Mouse (Mus musculus) heart, embryonic 12.5 days (tissue): ENCODE data around the gene Actr5. TPM values are rescaled to one million over a fixed set of nuclear protein-coding genes. Genes with fewer than 3 reads are reported as not detected.

Source experiments
- ATAC-seq: fragments of 200-750 bp; cut with Nextera tagmentation; 2 replicates; pipeline ENCODE4 v1.8.0; 2017; ENCODE audit warnings: moderate TSS enrichment, moderate library complexity; ENCODE audit not compliant: insufficient number of reproducible peaks, low FRiP score
- H3K27ac ChIP-seq: fragments of 300-500 bp; sonication (generic); 2 replicates; pipeline ENCODE4 v1.5.1; 2016; ENCODE audit warnings: mild to moderate bottlenecking, moderate library complexity; ENCODE audit not compliant: poor library complexity, severe bottlenecking
- H3K27me3 ChIP-seq: fragments of 300-500 bp; sonication (generic); replicated peaks from 2 replicates; pipeline ENCODE4 v1.6.1; 2016; ENCODE audit warnings: mild to moderate bottlenecking, moderate library complexity
- H3K36me3 ChIP-seq: fragments of 300-500 bp; sonication (generic); 2 replicates; pipeline ENCODE4 v1.6.1; 2016; ENCODE audit warnings: mild to moderate bottlenecking, moderate library complexity
- H3K4me1 ChIP-seq: fragments of 300-500 bp; sonication (generic); replicated peaks from 2 replicates; pipeline ENCODE4 v1.6.1; 2016; ENCODE audit warnings: mild to moderate bottlenecking
- H3K4me2 ChIP-seq: fragments of 300-500 bp; sonication (generic); 2 replicates; pipeline ENCODE4 v1.6.1; 2016; ENCODE audit warnings: mild to moderate bottlenecking, moderate library complexity
- H3K4me3 ChIP-seq: fragments of 300-500 bp; sonication (generic); 2 replicates; pipeline ENCODE4 v1.5.1; 2016; ENCODE audit warnings: mild to moderate bottlenecking
- H3K9ac ChIP-seq: fragments of 300-500 bp; sonication (generic); 2 replicates; pipeline ENCODE4 v1.6.1; 2016; ENCODE audit warnings: mild to moderate bottlenecking, moderate library complexity
- H3K9me3 ChIP-seq: fragments of 300-500 bp; sonication (generic); replicated peaks from 2 replicates; pipeline ENCODE4 v1.6.1; 2016; ENCODE audit warnings: mild to moderate bottlenecking, moderate library complexity
- WGBS: fragments of 180-500 bp; shearing (Covaris S2); methylation state at CpG from one replicate; pipeline ENCODE4 v1.1.7; 2016; 5-methylcytosine and 5-hydroxymethylcytosine counted together
- polyA plus RNA-seq: library from polyadenylated mRNA; unstranded; fragments of >200 nt; fragmentation: Nextera tagmentation; extraction: Ambion mirVana; gene quantifications from 2 replicates; pipeline ENCODE4 v1.2.1, GENCODE M21; 2016

The Actr5 gene
- polyA plus RNA-seq, 1 experiment from 2014 or later = 10.1 TPM

GRCm38 (mm10) chr2:158651159-158651908 is 26.6 kb downstream of the Actr5 start:
- Histone ChIP-seq H3K27ac (no peak overlapping the region), H3K27me3 (no peaks in the 10 kb centered on the region), H3K36me3 (no peaks in the 10 kb centered on the region), H3K4me1 (peaks cover 12% of the 10 kb centered on the region), H3K9ac (no peak overlapping the region), H3K4me2 (no peak overlapping the region), H3K4me3 (no peak overlapping the region), H3K9me3 (no peaks in the 10 kb centered on the region)
- 52% methylated on average over 7 of the region's 7 CpGs for WGBS
- no peak for ATAC-seq

DNA sequence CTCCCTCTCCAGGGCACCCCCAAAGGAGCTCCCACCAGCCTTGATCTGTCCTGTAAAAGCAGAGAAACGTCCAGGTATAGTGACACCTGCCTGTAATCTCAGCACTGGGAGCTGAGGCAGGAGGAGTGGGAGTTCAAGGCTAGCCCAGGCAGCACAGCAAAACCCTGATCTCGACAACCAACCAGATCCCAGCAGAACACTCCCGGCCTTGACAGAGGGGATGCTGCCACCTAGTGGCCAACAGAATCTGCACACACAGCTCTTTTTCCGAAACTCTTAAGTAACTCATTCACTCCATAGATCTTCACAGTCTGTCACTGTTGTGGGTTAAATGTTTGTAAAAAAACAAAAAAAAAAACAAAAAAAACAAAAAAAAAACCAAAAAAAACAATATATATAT is 28.3 kb downstream of the Actr5 start:
- H3K4me2 ChIP-seq = no peak overlapping the region
- 0 out of 2 replicates have a peak, but pooled peaks have one; percentile 17 for ATAC-seq
- no peaks in the 10 kb centered on the region for H3K27me3 ChIP-seq
- WGBS = 8% methylated on average over 4 of the region's 4 CpGs
- no peak overlapping the region for H3K4me3 ChIP-seq
- H3K27ac ChIP-seq = no peak overlapping the region
- no peak overlapping the region for H3K9ac ChIP-seq
- no peaks in the 10 kb centered on the region for H3K36me3 ChIP-seq
- H3K4me1 ChIP-seq = peaks cover 12% of the 10 kb centered on the region
- no peaks in the 10 kb centered on the region; the same call in 1 of the 2 replicates for H3K9me3 ChIP-seq

DNA sequence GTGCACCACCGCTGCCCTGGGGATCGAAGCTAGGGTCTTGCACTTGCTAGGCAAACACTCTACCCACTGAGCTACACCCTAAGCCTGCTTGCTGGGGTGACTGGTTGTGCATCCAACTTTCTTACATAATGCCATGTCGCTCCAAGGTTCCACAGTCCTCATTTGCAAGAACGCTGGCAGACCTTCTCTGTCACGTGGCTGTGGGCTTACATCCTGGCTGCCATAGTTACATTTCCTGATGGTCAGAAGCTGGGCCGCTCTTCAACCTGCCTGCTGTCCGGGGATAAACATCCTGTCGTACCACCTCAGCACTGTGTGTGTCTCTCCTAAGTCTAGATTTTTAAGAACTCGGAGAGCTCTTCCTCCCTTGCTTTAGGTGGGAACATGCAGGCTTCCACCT is 30.0 kb downstream of the Actr5 start:
- H3K4me1 ChIP-seq = peaks cover 18% of the 10 kb centered on the region
- ATAC-seq = no peak
- H3K9me3 ChIP-seq = no peaks in the 10 kb centered on the region; the same call in 1 of the 2 replicates
- 67% methylated on average over 9 of the region's 9 CpGs for WGBS
- no peak overlapping the region for H3K4me2 ChIP-seq
- H3K4me3 ChIP-seq = no peak overlapping the region
- H3K27me3 ChIP-seq = no peaks in the 10 kb centered on the region
- no peaks in the 10 kb centered on the region for H3K36me3 ChIP-seq
- no peak overlapping the region for H3K27ac ChIP-seq
- H3K9ac ChIP-seq = no peak overlapping the region

- no peak overlapping the region for H3K4me3 ChIP-seq
- 72% methylated on average over 4 of the region's 4 CpGs for WGBS
Measured at GRCm38 (mm10) chr2:158655806-158656205, 31.1 kb downstream of the Actr5 start.

DNA sequence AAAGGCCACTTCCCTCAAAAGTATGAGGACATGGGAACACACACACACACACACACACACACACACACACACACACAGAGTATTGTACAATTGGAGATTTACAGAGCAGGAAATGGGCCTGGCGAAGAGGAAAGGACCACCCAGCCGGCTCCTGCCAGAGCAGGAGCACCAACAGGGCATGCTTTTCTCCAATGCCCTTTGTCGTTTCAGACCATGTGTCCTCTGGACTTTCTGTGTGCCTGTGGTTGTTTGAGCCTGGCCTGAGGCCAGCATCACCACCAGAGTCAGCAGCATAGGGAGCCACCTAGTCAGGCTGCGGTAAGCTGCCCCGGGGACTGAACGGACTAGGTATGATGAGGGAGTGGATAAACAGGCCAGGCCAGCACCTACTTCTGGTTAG is 34.1 kb downstream of the Actr5 start:
- H3K27me3 ChIP-seq = no peaks in the 10 kb centered on the region
- H3K9me3 ChIP-seq = no peaks in the 10 kb centered on the region; the same call in 1 of the 2 replicates
- H3K9ac ChIP-seq = no peak overlapping the region
- 39% methylated on average over 6 of the region's 6 CpGs for WGBS
- no peaks in the 10 kb centered on the region for H3K36me3 ChIP-seq
- H3K4me3 ChIP-seq = no peak overlapping the region
- no peak overlapping the region for H3K4me2 ChIP-seq
- peaks cover 6% of the 10 kb centered on the region for H3K4me1 ChIP-seq
- peak; percentile 65 for ATAC-seq
- no peak overlapping the region for H3K27ac ChIP-seq

More at GRCm38 (mm10) chr2:158655806-158656205, 31.1 kb downstream of the Actr5 start:
- Histone ChIP-seq H3K27me3 (no peaks in the 10 kb centered on the region), H3K36me3 (no peaks in the 10 kb centered on the region), H3K9ac (no peak overlapping the region), H3K27ac (no peak overlapping the region), H3K4me1 (peaks cover 18% of the 10 kb centered on the region), H3K9me3 (no peaks in the 10 kb centered on the region; the same call in 1 of the 2 replicates), H3K4me2 (no peak overlapping the region)
- ATAC-seq = no peak

DNA sequence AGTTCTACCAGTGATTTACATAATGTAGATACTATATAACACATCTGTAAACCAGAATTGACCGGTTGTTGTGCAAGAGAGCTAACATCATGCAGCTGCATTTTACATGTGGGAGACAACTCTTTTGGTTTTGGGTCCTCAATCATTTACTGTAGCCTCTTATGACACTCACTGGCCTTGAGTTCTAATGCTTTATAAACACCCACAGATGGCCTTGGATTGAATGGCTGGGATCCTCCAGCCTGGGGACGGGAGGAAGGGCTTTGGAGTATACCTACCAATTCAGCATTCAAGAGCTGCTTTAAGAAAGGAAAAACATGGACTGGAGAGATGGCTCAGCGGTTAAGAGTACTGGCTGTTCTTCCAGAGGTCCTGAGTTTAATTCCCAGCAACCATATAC is 34.7 kb downstream of the Actr5 start:
- ATAC-seq = no peak
- Histone ChIP-seq H3K27me3 (no peaks in the 10 kb centered on the region), H3K9me3 (no peaks in the 10 kb centered on the region; the same call in 1 of the 2 replicates), H3K4me2 (no peak overlapping the region), H3K4me1 (peaks cover 6% of the 10 kb centered on the region), H3K4me3 (no peak overlapping the region), H3K27ac (no peak overlapping the region), H3K36me3 (no peaks in the 10 kb centered on the region), H3K9ac (no peak overlapping the region)
- WGBS = 78% methylated on average over 3 of the region's 3 CpGs

- Histone ChIP-seq H3K4me1 (peaks cover 43% of the 10 kb centered on the region), H3K4me3 (no peak within 1 kb of the TSS), H3K9me3 (no peaks in the 10 kb centered on the region), H3K4me2 (no peak within 1 kb of the TSS), H3K27me3 (peaks cover 44% of the 10 kb centered on the region), H3K9ac (no peak within 1 kb of the TSS), H3K36me3 (no peaks in the 10 kb centered on the region), H3K27ac (no peak within 1 kb of the TSS)
- ATAC-seq = no peak
- WGBS = 54% methylated on average over 4 of the region's 4 CpGs
Measured at GRCm38 (mm10) chr2:158665098-158665497, 40.4 kb downstream of the Actr5 start, which contains the start of gene Ppp1r16b. Ppp1r16b (plus strand) TSS chr2:158665398.

- Histone ChIP-seq H3K4me2 (peak overlapping the region; percentile 93; the same call in 1 of the 2 replicates), H3K4me3 (no peak overlapping the region), H3K27ac (no peak overlapping the region; the same call in 1 of the 2 replicates), H3K4me1 (peaks cover 45% of the 10 kb centered on the region), H3K36me3 (no peaks in the 10 kb centered on the region), H3K27me3 (peaks cover 52% of the 10 kb centered on the region), H3K9ac (no peak overlapping the region), H3K9me3 (no peaks in the 10 kb centered on the region)
- no peak for ATAC-seq
- 34% methylated on average over 13 of the region's 13 CpGs for WGBS
Measured at GRCm38 (mm10) chr2:158666071-158666800, 41.5 kb downstream of the Actr5 start.

DNA sequence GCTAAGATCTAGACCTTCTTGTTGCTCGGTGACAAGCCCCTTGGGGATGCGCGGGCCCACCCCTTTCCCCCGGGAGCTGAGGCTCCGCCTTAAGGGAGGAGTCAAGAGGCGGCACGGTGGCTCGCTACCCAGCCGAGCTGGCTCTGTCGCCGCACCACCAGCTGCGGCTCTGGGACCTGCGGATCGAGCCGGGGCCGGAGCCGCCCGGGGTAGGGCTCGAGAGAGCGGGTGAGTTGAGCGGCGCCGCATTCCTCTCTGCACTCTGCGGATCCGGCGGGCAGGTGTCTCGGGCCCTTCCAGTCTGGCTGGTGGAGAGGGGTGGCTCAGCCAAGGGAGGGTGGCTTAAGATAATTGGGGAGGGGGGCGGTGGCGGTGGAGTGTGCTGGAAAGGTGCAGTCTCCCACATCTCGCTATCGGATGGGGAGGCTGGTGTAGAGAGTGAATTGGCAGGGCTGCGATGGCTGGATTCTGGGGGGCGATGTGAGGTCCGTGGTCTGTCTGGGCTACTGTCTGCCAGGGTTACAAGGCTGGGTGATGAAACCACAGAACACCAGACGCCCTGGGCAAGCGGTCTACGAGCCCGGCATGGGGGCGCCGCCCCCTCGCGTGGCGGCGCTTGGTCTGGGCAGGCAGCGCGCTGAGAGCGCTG is 42.5 kb downstream of the Actr5 start:
- under 1% methylated on average over 47 of the region's 47 CpGs for WGBS
- H3K27ac ChIP-seq = no peak overlapping the region
- H3K9me3 ChIP-seq = 0 out of 2 replicates have a peak, but pooled peaks cover 2% of the 10 kb centered on the region
- peaks cover 52% of the 10 kb centered on the region for H3K27me3 ChIP-seq
- H3K36me3 ChIP-seq = no peaks in the 10 kb centered on the region
- peaks cover 45% of the 10 kb centered on the region for H3K4me1 ChIP-seq
- H3K4me2 ChIP-seq = peak overlapping the region; percentile 93
- peak overlapping the region; percentile 72 for H3K9ac ChIP-seq
- H3K4me3 ChIP-seq = peak overlapping the region; percentile 72
- peak; percentile 58 for ATAC-seq

DNA sequence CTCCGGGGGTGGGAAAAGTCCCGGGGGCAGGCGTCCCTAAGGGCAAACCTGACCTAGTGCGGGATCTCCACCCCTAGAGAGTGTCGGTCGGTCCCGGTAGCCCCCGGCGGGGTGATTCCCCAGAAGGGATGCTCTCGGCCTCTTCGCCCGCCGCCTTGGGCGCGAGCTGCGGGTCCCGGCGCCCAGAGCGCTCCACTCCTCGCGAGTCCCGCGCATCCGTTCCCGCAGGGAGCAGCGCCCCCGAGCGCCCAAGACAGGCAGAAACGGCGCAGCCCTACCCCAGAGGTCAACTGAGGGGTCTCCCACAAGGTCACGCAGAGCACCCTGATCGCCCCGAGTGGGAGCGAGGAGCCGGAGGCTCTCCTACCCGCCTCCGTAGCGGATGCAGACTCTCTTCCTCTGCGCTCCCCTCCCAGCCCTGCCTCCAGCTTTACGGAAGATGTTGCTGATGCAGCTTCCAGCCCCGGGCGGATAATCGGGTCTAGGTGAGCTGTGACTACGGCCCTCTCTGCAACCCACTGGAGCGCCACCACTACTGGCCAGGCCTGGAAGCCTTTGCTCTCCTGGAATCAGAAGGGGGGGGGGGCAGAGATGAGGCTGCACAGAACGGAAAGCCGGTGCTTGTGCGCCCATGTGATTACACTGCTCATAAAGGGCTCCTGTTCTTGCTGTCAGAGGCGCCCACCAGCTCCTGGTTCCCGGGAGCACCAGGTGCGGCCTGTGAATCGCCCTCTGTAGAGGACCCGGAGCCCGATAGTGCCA is 43.2 kb downstream of the Actr5 start:
- Histone ChIP-seq H3K36me3 (no peaks in the 10 kb centered on the region), H3K4me2 (peak overlapping the region; percentile 93), H3K4me3 (peak overlapping the region; percentile 72), H3K27ac (no peak overlapping the region), H3K9ac (peak overlapping the region; percentile 72), H3K4me1 (peaks cover 50% of the 10 kb centered on the region), H3K27me3 (peaks cover 52% of the 10 kb centered on the region), H3K9me3 (0 out of 2 replicates have a peak, but pooled peaks cover 5% of the 10 kb centered on the region)
- ATAC-seq = peak; percentile 30
- under 1% methylated on average over 52 of the region's 54 CpGs for WGBS
